Mouse (Mus musculus) v-Abl transformed pro-B cells (cell line): ENCODE data around the gene Serpina3a.
"Not testable (repeated sequence)": the region's sequence is repeated elsewhere in the genome, so short reads cannot be mapped to it uniquely, and the experiment has no call there.

Source experiments
- in situ Hi-C, 2 experiments: fragments of 400-800 bp; cut with MboI; formaldehyde crosslinking; loops; one replicate each; pipeline ENCODE4 v1.15.1; 2025; ENCODE audit not compliant: unreplicated experiment in 2 of 2

Gene Serpina3a

DNA sequence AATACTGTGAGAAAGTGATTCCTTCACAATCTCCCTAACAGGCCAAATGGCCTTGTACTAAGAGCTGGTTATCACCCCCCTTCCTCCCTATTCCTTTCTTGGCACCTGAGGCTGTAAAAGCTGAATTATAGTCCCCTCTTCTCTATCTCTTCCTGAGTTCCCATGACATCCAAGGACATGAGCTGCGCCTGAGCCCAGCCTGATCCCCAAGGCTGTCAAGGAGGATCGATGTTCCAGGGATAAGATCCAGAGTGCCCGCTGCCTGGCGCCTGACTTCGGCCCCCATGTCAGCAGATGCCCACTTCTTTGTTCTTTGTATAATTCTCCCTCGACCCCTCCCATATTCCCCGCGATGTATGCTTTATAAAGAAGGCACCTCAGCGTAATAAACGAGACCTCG is at the start of gene Serpina3a:
Gene Serpina3a, plus strand, starts transcription at position 392 of the 400 bp plus-strand sequence.
- in situ Hi-C loops, result not testable (repeated sequence)

DNA sequence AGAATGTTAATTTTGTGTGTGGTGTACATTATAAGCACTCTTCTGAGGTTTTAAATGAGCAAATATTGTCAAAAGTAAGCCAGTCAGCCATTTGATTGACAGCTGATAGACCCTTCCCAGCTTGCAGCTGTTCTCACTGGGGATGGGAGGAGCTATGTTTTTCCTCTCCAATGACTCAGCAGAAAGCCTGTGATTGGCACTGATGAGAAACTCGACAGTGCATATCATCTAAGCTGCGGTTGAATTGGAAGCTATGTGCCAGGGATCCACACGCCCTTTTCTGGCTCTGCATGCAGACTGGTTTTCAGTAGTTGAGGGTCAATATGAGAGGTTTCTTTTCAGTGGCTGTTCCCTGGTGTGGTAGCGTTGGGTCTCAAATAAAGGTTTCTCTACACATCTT is 48.0 kb upstream of the Serpina3a start:
- in situ Hi-C loops, result no loop called here

DNA sequence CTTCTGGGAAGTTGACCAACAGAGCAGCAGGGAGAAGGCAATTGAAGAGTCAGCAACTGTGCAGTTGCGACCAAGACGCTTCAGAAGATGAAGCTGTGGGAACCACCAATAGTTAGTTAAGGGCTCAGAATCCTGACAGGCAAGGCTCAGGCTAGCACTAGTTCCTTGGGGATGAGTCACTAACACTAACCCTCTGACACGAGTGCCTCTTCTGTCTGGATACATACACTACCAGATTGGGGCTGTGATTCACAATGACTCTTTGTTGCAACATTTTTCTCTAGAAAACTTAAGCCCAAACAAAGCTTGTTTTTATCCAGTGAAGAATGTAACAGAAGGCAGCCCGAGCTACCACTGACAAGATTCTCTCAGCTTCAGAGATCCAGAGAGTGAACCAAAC is 47.5 kb upstream of the Serpina3a start:
- in situ Hi-C loops, result no loop called here

DNA sequence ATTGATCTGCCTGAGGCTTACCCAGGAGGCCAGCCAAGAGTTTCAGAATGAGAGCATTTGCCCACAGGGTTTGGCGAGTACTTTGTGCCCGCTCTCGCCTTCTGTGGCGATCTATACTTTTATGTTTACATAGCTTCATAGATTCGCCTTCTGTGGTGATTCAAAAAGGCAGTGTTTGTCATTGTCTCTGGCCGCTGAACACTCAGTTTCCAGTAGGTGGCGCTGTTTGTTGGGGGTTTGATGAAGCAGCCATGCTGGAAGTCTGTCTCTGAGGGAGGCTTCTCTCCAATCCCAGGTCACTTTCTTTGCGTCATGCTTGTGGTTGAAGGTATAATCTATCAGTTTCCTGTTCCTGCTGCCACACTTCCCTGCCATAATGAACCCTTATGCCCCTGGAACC is 46.3 kb upstream of the Serpina3a start:
- in situ Hi-C loops, result no loop called here

DNA sequence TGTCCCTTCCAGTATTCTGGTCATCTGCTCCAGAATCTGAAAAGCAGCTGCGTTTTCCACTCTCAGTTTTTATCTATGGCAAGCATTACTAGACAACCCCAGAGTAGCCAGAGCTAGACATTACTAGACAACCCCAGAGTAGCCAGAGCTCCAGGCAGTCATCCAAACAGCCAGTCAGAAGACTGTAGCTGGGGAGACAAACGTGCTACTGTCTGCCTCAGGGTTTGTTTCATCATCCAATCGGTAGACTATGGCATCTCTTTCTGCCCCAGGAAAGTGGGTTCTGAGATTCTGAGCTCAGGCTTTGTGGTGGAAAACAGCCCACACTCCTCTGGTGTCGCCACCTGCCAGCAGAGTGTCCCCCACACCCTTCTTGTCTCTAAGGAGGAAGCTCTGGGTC is 45.0 kb upstream of the Serpina3a start:
- in situ Hi-C loops, result no loop called here

DNA sequence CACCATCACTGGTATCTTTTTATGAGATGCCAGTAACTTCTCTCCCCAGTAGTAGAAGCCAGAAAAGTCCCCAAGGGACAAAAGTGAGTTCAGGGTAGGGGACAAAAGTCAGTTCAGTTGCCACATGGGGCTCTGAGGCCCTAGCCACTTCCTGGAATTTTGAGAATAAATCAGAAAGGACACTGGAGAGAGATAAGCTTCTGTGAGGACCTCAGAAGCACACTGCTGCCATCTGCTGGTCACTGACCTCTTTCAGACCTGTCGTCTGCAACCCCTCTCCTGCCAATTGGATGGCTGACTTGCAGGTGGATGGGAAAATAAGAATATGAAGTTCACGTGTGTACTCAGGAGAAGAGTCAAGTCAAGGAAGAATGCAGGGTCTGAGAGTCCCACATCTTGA is 42.9 kb upstream of the Serpina3a start:
- in situ Hi-C loops, result no loop called here

DNA sequence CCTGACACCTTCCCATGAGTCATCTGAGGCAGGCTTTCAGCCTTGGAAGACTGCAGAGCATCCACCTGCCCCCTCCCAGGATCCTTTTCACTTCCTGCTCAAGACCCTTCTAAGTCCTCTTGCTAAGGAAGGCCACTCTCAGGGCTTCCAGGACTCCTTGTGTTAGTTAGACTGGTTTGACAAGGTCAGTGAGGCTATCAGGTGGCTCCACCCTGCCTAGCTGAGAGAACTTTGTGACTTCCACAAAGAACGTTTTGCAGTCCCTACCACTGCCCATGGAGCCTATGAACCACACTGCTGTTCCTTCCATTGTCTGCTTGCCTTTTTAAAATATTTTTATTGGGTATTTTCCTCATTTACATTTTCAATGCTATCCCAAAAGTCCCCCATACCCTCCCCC is 40.8 kb upstream of the Serpina3a start:
- in situ Hi-C loops, result no loop called here

DNA sequence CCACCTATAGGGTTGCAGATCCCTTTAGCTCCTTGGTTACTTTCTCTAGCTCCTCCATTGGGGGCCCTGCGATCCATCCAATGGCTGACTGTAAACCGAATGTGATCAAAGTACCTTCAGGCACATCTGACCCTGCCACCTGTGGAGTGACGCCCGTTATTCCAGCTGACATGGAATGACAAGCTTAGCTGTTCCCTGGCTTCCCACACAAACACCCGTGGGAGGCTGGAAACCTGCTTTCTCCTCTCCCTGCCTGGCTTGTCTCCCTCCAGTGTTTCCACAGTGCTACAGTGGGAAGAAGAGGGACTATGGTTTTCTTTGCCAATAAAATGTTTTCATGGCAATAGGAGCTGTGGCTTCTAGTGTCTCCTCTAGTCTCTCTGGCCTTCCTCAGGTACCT is 40.2 kb upstream of the Serpina3a start:
- in situ Hi-C loops, result no loop called here

DNA sequence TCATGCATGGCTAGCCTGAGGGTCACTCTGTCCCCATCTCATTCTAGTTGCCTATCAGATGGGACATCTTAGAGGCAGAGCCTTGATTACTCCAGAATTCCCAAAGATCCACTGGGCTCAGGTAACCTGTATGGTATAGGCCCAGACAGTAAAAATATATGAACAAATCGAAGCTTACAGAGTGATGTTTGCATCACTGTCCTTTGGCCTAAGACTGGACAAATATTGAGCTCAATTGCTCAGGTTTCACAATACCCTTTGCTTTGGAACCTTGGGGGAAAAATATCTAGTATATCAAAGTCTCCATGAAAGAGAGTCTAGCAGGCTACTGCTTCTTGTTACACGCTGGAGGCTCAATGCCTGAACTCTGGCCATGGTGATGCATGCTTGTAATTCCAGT is 22.4 kb upstream of the Serpina3a start:
- in situ Hi-C loops, result no loop called here

DNA sequence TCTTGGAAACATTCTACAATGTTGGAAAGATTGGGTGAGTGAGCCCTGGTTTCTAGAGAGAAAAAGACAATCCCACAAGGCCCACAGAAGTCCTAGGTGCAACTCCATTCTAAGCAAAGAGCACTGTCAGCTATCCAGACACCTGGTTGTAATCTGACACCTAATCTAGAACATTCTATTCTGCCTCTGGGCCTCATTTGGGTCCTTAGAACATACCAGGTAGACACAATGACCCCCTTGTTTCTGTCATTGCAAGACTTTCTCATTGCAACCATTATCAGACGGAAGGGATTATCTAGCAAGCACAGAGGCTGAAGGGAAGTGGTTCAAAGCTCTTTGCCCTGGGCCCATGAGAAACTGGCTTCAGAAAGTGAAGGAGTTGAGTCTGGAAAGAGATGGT is 21.2 kb upstream of the Serpina3a start:
- in situ Hi-C loops, result no loop called here

DNA sequence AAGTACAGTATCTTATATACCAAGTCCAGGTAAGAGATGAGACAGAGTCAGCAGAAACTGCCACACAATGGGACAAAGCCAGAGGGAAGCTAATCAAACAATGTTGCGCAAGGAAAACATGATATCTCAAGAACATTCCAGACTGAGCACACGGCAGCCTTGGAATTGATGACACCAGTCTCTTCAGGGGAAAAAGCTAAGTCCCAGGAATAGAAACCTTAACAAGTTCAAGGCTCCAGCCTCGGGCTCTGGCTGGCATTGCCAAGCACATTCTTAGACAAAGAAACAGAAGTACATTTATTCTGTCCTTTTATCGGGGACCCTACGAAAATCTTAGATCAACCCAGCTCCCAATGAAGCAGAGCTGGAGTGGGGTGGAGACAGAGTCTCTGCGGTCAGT is 11.8 kb upstream of the Serpina3a start, which contains the start of gene Serpina5:
Gene Serpina5, plus strand, starts transcription at position 346 of the 400 bp plus-strand sequence.
- in situ Hi-C loops, result no loop called here

DNA sequence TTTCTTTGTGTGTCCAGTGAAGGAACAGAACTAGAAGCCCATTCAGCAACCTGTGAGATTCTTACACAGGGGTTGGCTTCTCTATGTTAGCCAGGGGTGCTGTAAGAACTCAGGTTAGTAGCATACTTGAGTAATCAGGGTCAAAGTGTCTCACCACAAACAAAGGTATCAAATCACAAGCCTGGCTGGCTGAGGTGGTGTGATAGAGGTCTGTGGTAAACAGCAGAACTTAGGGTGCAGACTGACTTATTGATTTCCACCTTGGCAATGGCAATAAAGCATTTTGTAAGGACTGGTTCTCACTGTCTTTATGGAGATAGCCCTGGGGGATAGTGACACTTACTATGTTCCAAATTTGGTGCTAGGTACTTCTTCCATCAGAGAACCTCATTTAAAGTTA is 6.7 kb upstream of the Serpina3a start:
- in situ Hi-C loops, result no loop called here

DNA sequence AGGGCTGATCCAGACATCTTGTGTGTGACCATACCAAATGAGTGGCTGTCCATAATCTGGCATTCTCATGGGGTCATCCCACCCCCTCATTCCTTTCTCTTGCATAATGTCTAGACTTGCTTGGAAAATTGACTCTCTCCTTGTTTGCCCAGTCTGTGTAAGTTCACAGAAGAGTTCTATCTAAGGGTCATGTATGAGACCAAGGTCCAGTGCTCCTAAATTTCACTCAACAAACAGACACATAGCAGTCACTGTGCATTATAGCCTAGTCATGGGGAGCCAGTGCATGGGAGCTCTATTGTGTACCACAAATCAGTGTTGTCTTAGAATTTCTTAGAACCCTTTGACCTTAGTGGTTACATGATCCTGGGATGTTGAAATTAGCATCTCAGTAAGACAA is 5.6 kb upstream of the Serpina3a start:
- in situ Hi-C loops, result no loop called here

DNA sequence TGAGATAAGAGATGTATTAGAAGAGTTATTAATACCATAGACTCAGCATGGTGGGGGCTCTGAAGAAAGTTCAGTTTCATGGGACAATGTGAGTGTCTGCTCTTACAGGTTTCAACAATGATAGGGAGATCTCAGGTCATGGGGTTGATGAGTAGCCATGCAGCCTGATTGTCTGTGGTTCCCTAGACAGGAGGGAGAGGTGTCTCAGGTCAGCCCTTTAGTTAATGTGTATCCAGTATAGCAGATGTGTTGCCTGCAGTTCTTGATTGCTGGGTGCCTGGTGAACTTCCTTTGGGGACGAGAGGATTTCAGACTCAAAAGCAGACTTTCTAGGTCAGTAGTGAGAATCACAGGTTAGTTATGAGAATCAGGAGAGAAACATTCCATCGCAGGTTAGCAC is 4.0 kb upstream of the Serpina3a start:
- in situ Hi-C loops, result no loop called here

DNA sequence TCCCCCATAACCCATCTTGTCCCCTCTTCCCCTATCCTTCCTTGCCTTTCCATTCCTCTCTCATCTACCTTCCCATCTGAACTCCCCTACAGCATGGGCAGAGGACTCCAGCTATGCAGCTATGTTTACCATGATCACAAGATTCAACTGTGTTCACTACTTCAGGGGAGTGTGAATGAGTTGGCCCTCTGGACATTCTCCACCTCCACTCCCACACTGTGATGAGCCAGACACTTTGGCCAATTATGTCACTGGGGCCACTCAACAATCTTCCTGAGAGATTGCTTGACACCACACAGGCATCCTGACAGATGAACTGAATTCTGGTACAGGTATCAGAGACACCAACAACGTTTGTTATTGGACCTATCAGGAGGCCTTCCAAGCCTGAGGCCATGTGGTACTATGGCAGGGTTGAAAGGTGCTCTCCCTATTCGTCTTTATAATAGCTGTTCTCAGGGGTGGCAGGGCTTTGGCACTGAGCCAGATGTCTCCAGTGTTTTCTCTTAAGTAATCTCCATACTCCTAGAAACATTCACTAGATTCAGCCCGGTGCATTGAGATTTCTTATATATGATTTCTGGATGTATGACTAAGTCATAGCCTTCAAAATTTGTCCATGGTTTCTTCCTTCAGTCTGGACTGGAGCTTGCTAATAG is 2.5 kb downstream of the Serpina3a start:
- in situ Hi-C loops, result no loop called here

DNA sequence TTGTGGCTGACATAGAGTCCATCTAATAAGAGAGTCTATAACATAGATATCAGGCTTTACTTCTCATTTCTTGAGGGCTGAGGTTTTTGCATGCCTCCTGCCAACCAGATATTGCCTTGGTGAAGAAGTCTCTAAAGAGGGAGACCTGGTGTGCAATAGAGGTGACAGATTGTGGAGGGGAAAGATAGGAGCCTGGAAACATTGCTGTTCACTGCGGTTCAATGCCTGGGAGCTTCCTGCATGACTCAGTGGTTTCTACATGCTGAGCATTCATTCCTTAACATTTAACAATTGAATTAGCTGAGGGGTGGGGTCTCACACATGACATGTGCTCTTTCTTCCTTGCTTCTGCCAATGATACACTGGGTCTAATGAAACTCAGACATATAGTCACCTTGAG is 10.6 kb downstream of the Serpina3a start:
- in situ Hi-C loops, result no loop called here

DNA sequence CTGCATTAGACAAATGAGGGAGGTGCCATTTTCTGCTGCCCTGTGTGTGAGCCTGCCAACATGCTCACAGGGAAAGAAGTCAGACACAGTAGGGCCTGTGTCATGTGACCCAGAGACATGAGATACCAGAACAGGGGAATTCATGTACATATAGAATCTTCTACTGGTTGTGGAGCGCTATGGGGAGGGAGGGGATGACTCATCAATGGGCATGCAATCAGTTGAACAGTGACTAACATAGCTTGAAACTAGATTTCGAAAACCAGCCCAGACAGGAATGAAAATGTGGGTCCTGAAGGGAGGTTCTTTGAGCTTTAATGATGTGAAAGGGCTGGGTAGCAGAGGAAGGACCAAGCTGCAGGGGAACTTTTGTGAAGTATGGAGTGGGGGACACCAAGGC is 11.5 kb downstream of the Serpina3a start:
- in situ Hi-C loops, result no loop called here

DNA sequence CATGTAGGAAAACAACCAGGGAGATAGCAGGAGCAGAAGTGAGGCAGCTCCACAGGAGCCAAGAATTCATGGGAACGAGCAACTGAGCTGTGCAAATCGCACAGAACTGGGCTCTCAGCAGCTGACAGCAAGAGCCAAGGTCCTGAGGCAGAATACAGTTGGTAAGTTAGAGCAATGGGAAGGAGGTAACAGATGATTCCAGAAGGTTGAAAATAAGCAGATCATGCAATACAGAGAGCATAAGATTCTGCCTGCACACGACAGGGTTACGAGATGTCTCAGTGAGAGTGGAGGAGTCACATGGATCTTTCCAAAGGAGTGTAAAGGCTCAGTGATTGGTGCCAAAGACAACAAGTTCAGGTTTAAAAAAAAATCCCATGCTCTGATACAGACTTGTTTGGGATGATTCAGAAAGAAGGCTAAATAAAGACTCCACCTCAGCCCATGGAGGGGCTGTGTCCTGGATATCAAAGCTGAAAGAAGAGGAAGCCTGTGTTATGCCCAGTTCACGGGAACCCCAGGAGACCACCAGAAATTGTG is 12.6 kb downstream of the Serpina3a start:
- in situ Hi-C loops, result no loop called here

DNA sequence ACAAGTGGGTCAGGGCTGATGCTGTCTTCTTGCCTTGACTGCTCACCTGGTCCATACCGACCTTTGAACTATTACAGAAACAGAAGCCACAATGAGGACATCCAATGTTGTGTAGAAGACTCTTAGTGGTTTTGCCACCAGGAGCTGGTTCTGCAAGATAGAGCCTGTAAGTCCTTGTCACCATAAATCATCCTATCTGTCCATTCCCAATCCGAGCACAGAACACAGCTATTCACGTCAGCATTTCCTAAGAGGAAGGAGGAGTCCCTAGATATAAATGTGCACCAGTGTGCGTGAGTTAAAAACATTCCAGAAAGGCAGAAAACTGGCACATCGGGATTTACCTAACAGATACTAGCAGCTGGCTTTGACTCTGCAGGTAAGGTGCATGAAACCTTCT is 15.2 kb downstream of the Serpina3a start, which contains the start of gene Serpina3b:
Gene Serpina3b, plus strand, starts transcription at position 301 of the 400 bp plus-strand sequence.
- in situ Hi-C loops, result no loop called here

DNA sequence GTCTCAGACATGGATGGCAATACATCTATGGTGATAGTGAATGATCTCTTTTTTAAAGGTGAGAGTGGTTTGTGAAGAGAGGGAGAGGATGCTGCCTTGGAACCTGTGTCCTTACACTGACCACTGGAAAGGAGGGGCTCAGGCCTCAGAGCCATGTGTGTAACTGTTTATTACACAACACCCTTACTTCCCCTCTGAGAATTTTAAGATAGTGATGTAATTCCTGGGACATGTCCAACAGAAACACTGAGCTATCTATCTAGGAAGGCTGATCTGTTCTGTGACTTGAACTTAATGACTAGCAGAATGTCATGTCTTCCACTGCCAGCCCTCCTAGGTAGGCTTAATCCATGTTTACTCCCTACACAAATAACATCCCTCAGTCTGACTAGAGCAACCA is 18.5 kb downstream of the Serpina3a start:
- in situ Hi-C loops, result loop anchor here in 1 of 2 experiments (10.0 kb wide), 1 partner anchor 234 kb away; no protein-coding TSS in a partner anchor

DNA sequence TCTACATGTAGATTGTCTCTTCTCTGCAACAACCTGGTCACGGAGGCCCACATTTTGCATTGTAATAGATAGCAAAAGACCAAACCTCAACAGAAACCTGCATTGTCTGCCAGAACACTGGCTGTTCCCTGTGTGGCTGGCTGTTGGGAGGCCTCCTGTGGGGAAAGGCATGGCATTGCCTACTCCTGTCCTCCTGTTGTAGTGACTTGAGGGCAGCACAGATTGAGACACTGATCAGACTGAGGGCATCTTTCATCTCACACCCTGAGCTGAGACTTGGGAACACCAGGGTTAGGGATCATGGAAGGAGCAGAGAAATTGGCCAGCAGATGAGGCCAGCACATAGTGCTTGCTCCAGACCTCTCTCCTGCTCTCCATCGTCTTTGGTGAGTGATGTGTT is 25.7 kb downstream of the Serpina3a start:
- in situ Hi-C loops, result loop anchor here in 1 of 2 experiments (10.0 kb wide), 1 partner anchor 227 kb away; no protein-coding TSS in a partner anchor

DNA sequence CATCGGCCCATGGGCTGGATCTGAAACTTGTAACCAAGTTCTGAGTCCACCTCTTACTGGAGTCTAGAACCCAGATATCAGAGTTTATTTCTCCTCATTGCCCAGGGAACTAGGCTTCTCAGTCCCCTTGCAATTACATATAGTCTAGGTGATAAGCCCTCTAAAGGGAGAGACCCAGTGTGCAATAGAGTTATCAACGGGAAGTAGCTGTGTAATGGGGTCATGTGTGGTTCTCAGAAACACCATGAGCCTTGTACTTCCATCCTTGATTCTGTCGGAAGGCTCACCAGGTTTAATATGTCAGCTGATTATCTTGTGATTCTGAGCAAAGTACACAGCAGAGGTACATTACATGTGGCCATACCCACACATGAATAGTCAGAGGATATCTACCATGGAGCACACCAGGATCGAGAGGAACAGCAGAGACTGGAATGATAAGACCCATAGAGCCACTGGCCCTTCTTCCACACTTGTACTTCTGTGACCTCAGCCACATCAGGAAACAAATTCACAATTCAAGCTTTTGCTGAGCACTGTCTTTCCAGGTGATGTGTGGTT is 28.1 kb downstream of the Serpina3a start:
- in situ Hi-C loops, result no loop called here
